Mouse (Mus musculus) small intestine, adult 2 months (tissue): Measurements from ENCODE around the gene Fnbp1. TPM values are rescaled to one million over a fixed set of nuclear protein-coding genes. Genes with fewer than 3 reads are reported as not detected.
A peak's percentile ranks its signal among the peaks of the same experiment; 100 is the strongest.

Experiments
- H3K27ac ChIP-seq: fragments of 200-500 bp; 2 replicates; pipeline ENCODE4 v1.5.1; 2012; ENCODE audit warnings: low read depth, low read length, control low read depth, inconsistent platforms; ENCODE audit not compliant: insufficient read depth
- H3K27me3 ChIP-seq: fragments of 200-500 bp; 2 replicates; pipeline ENCODE4 v1.6.1; 2012; ENCODE audit warnings: mild to moderate bottlenecking, moderate library complexity, low read length, inconsistent platforms; ENCODE audit not compliant: control insufficient read depth, insufficient read depth
- H3K36me3 ChIP-seq: fragments of 200-500 bp; 2 replicates; pipeline ENCODE4 v1.6.1; 2012; ENCODE audit warnings: mild to moderate bottlenecking, low read length, control low read depth, inconsistent platforms; ENCODE audit not compliant: control insufficient read depth, insufficient read depth
- H3K4me1 ChIP-seq: fragments of 200-500 bp; 2 replicates; pipeline ENCODE4 v1.6.1; 2012; ENCODE audit warnings: low read length, inconsistent platforms, mixed read lengths; ENCODE audit not compliant: control insufficient read depth, insufficient read depth, insufficient read length
- H3K4me3 ChIP-seq: fragments of 200-500 bp; 2 replicates; pipeline ENCODE4 v1.5.1; 2012; ENCODE audit warnings: low read depth, mild to moderate bottlenecking, control low read depth, inconsistent platforms, low read length, moderate library complexity
- CTCF ChIP-seq: fragments of 200-500 bp; IDR thresholded peaks from 2 replicates; pipeline ENCODE4 v1.5.1; 2012; ENCODE audit warnings: low read depth, mild to moderate bottlenecking, control low read depth, inconsistent platforms, low read length, moderate library complexity, mixed read lengths; ENCODE audit not compliant: insufficient replicate concordance, insufficient read length; ENCODE audit errors: extremely low read depth
- POLR2A ChIP-seq: fragments of 200-500 bp; IDR thresholded peaks from 2 replicates; pipeline ENCODE4 v1.6.1; 2012; ENCODE audit warnings: low read depth, mild to moderate bottlenecking, control low read depth, inconsistent platforms, low read length, moderate library complexity
- WGBS: fragments of 180-500 bp; shearing (Covaris S2); methylation state at CpG from one replicate; pipeline ENCODE4 v1.1.7; 2018; 5-methylcytosine and 5-hydroxymethylcytosine counted together
- polyA plus RNA-seq: library from polyadenylated mRNA; depleted of rRNA; stranded (reverse); fragments of >200 nt; gene quantifications from 2 replicates; pipeline ENCODE4 v1.2.3, GENCODE M21; 2012

The Fnbp1 gene
- polyA plus RNA-seq, 1 experiment, result 28.6 TPM

DNA sequence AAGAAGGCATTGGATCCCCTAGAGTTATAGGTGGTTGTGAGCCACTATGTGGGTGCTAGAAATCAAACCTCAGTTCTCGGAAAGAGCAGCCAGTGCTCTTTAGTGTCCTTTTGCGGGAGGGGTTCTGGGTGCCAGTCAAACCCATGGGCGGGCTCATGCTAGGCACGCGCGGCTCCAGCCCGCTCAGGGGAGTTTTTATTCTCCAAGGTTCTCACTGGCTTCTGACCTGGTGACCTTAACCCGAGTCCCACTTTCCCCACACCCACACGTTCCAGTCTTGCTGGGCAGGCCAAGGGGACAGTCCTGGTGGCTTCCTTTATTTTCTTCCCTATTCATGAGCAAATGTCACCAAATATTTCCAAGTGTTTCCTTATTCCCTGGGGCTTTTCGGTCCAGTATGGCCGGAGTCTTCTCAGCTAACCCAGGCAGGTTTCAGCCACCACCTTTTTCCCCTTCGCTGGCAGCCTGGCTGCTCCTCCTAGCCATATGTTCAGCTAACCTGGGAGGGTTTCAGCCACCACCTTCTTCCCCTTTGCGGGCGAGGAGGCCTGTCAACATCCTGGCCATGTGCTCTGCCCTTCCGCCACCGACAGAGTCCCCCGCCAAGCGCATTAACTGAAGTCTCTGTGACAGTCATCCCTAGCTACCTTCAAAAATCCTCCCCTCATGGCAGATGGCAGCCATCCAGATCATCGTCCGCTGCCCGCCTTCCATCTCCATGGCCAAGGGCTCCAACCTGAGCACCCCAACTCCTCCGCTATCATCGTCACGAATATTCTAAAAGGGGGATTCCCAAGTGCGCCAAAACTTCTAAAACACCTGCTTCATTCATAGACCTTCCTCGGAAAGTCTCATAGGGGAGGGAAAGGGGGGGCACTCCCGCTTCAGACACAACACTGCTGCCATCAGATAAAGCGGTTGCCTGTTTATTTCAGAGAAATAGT, 80.7 kb downstream of the Fnbp1 start:
- Histone ChIP-seq H3K27me3 (no peaks in the 10 kb centered on the region), H3K4me1 (peaks cover 2% of the 10 kb centered on the region; the same call in 1 of the 2 replicates), H3K4me3 (peak overlapping the region; percentile 35), H3K27ac (peak overlapping the region; percentile 80), H3K36me3 (peaks cover 14% of the 10 kb centered on the region)
- 85% methylated on average over 28 of the region's 28 CpGs for WGBS
- no peak for TF ChIP-seq POLR2A
- TF ChIP-seq CTCF, result no peak

DNA sequence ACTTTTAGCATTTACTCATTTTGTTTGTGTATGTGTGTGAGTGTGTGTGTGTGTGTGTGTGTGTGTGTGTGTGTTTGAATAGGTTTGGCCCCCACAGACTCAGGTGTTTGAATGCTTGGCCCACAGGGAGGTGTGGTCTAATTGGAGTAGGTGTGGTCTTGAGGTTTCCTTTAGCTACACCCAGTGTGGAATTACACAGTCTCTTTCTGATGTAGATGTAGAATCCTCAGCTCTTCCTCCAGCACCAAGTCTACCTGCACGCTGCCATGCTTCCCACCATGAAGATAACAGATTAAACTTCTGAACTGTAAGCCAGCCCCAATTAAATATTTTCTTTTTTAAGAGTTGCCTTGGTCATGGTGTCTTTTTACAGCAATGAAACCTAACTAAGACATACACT, 81.5 kb downstream of the Fnbp1 start:
- Histone ChIP-seq H3K36me3 (peaks cover 17% of the 10 kb centered on the region), H3K27ac (no peak overlapping the region), H3K4me3 (no peak overlapping the region), H3K27me3 (no peaks in the 10 kb centered on the region), H3K4me1 (peaks cover 2% of the 10 kb centered on the region; the same call in 1 of the 2 replicates)
- 91% methylated on average over 1 of the region's 1 CpGs for WGBS
- TF ChIP-seq POLR2A, result no peak
- no peak for TF ChIP-seq CTCF

DNA sequence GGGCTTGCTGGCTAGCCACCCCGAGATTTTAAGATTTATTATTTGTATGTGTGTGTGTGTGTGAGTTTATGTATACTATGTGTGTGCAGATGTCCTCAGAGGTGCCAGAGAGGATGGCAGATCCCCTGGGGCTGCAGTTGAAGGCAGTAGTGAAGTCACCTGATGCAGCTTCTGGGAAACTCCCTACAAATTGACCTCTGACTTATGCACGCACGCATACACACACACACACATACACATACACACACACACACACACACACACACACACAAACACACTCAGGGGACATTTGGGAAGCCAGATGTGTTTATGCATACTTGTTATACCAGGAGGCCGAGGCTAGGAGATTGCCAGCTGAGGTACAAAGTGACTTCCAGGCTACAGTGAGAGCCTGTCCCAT, 83.4 kb downstream of the Fnbp1 start:
- 87% methylated on average over 4 of the region's 4 CpGs for WGBS
- Histone ChIP-seq H3K36me3 (peaks cover 33% of the 10 kb centered on the region), H3K4me1 (peaks cover 2% of the 10 kb centered on the region; the same call in 1 of the 2 replicates), H3K27me3 (no peaks in the 10 kb centered on the region), H3K4me3 (no peak overlapping the region), H3K27ac (no peak overlapping the region)
- TF ChIP-seq POLR2A (no peak), CTCF (no peak)

DNA sequence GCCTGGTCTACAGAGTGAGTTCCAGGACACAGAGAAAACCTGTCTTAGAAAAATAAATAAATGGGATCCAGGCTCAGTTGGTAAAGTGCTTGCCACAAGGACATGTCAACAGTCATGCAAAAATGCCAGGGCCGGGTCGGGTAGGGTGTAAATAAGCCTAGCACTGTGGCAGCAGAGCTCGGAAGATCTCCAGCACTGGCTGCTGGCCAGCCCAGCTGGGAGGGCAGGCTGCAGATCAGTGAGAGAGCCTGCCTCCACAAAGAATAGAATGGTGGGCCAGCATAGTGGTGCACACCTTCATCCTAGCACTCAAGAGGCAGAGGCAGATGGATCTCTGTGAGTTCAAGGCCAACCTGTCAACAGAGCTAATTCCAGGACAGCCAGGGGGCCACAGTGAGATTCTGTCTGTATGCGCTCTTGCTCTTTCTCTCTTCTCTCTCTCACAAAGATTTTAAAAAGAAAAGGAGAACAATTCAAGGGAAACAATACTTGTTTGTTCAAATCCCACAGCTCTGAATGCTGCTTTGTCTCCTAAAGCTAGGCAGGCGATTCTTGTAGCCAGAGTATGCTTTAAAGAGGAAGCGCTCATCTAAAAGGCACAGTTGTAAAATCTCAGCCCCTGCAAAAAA, 84.1 kb downstream of the Fnbp1 start:
- H3K27ac ChIP-seq, result no peak overlapping the region
- no peaks in the 10 kb centered on the region for H3K27me3 ChIP-seq
- no peak overlapping the region for H3K4me3 ChIP-seq
- peaks cover 38% of the 10 kb centered on the region for H3K36me3 ChIP-seq
- H3K4me1 ChIP-seq, result peaks cover 2% of the 10 kb centered on the region; the same call in 1 of the 2 replicates
- WGBS, result 80% methylated on average over 6 of the region's 6 CpGs
- no peak for TF ChIP-seq POLR2A
- TF ChIP-seq CTCF, result no peak

DNA sequence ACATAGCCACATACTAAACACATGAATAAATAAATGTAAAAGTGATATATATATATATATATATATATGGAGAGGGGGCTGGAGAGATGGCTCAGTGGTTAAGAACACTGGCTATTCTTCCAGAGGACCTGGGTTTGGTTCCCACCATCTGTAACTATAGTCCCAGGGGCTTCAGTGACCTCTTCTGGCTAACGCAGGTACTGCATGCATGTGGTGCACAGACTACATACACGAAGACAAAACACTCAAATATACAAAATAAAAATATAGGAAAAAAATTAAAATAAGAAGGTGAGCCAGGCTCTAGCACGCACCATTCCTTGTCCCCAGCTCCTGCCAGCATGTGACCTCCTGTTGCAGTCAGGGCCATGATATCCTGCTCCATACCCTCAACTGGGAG, 85.7 kb downstream of the Fnbp1 start:
- Histone ChIP-seq H3K4me1 (no peaks in the 10 kb centered on the region), H3K27ac (no peak overlapping the region), H3K4me3 (no peak overlapping the region), H3K27me3 (no peaks in the 10 kb centered on the region), H3K36me3 (peaks cover 45% of the 10 kb centered on the region)
- 0 out of 2 replicates have a peak, but pooled peaks have one; percentile 9 for TF ChIP-seq CTCF
- TF ChIP-seq POLR2A, result no peak
- 97% methylated on average over 3 of the region's 3 CpGs for WGBS

DNA sequence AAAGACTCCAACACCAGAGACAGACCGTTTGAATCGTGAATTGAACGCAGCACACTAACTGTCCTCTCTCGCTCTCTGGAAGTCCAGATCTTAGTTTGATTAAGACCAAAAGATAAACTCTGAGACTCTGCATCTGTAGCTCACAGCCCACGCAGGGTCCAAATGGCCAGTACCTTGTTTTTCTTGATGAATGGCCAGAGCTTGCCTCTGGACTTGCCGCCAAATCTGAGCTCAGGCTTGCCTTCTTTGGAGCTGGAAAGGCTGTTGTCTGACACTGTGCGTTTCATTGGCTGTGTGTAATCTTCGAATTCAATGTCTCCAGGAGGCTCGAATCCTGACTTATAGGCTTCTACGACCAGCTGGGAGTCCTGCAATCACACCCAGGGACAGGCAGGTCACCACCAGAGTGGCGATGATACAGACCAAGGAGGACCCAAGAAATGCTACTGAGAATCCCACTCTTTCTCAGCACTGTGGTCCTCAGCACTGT, 87.9 kb downstream of the Fnbp1 start:
- WGBS, result 89% methylated on average over 11 of the region's 11 CpGs
- H3K4me1 ChIP-seq, result no peaks in the 10 kb centered on the region
- no peak overlapping the region for H3K4me3 ChIP-seq
- no peaks in the 10 kb centered on the region for H3K27me3 ChIP-seq
- H3K27ac ChIP-seq, result no peak overlapping the region
- TF ChIP-seq CTCF, result no peak
- no peak for TF ChIP-seq POLR2A
- H3K36me3 ChIP-seq, result peaks cover 46% of the 10 kb centered on the region

DNA sequence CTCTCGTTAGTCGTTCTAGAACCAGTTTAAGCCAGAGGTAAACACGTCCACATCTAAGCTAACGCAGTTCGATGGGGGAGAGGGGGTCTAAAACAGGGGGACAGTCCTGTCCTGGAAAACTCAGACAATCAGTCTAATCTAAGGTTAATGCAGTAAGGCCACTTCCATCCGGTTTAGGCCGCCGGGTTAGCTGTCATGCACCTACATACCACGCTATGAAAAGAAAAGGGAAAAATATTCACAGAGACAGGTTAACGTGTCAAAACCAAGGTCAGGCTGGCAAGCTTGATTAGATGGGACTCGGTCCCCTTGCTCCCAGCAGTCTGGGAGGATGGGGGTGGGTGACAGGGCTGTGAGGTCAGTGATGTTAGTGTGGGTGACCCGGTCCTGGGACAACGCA, 88.4 kb downstream of the Fnbp1 start:
- no peak overlapping the region for H3K27ac ChIP-seq
- peaks cover 44% of the 10 kb centered on the region for H3K36me3 ChIP-seq

More for the DNA sequence above, 88.4 kb downstream of the Fnbp1 start:
- Histone ChIP-seq H3K4me3 (no peak overlapping the region), H3K4me1 (no peaks in the 10 kb centered on the region), H3K27me3 (no peaks in the 10 kb centered on the region)
- TF ChIP-seq POLR2A (no peak), CTCF (no peak)
- 91% methylated on average over 13 of the region's 13 CpGs for WGBS
